Mouse (Mus musculus) midbrain, embryonic 13.5 days (tissue): Measurements from ENCODE around the gene Bbc3. TPM values are rescaled to one million over a fixed set of nuclear protein-coding genes. Genes with fewer than 3 reads are reported as not detected.

ENCODE experiments used
- ATAC-seq: fragments of 200-750 bp; cut with Nextera tagmentation; 2 replicates; pipeline ENCODE4 v1.8.0; 2017; ENCODE audit warnings: mild to moderate bottlenecking, moderate TSS enrichment, moderate library complexity
- H3K27ac ChIP-seq: fragments of 300-500 bp; sonication (generic); 2 replicates; pipeline ENCODE4 v1.5.1; 2015; ENCODE audit warnings: inconsistent platforms, mild to moderate bottlenecking, moderate library complexity
- H3K27me3 ChIP-seq: fragments of 300-500 bp; sonication (generic); 2 replicates; pipeline ENCODE4 v1.6.1; 2015; ENCODE audit warnings: mild to moderate bottlenecking, inconsistent platforms
- H3K36me3 ChIP-seq: fragments of 300-500 bp; sonication (generic); 2 replicates; pipeline ENCODE4 v1.6.1; 2015; ENCODE audit warnings: mild to moderate bottlenecking, inconsistent platforms
- H3K4me1 ChIP-seq: fragments of 300-500 bp; sonication (generic); replicated peaks from 2 replicates; pipeline ENCODE4 v1.6.1; 2015; ENCODE audit warnings: inconsistent platforms
- H3K4me2 ChIP-seq: fragments of 300-500 bp; sonication (generic); replicated peaks from 2 replicates; pipeline ENCODE4 v1.6.1; 2015; ENCODE audit warnings: moderate library complexity, mild to moderate bottlenecking, inconsistent platforms
- H3K4me3 ChIP-seq: fragments of 300-500 bp; sonication (generic); replicated peaks from 2 replicates; pipeline ENCODE4 v1.5.1; 2015; ENCODE audit warnings: mild to moderate bottlenecking, inconsistent platforms
- H3K9ac ChIP-seq: fragments of 300-500 bp; sonication (generic); replicated peaks from 2 replicates; pipeline ENCODE4 v1.6.1; 2015; ENCODE audit warnings: mild to moderate bottlenecking, inconsistent platforms
- H3K9me3 ChIP-seq: fragments of 300-500 bp; sonication (generic); 2 replicates; pipeline ENCODE4 v1.6.1; 2016; ENCODE audit warnings: mild to moderate bottlenecking, inconsistent platforms
- WGBS: fragments of 180-500 bp; shearing (Covaris S2); methylation state at CpG from one replicate; pipeline ENCODE4 v1.1.7; 2015; 5-methylcytosine and 5-hydroxymethylcytosine counted together
- polyA plus RNA-seq: library from polyadenylated mRNA; unstranded; fragments of >200 nt; fragmentation: Nextera tagmentation; extraction: Ambion mirVana; gene quantifications from 2 replicates; pipeline ENCODE4 v1.2.1, GENCODE M21; 2015

The Bbc3 gene
- polyA plus RNA-seq, 1 experiment from 2014 or later = 25.5 TPM

GRCm38 (mm10) chr7:16310521-16311452 is 2.6 kb downstream of the Bbc3 start:
- WGBS = under 1% methylated on average over 31 of the region's 31 CpGs
- Histone ChIP-seq H3K4me1 (peaks cover 56% of the 10 kb centered on the region), H3K27ac (peak overlapping the region; percentile 94; the same call in 1 of the 2 replicates), H3K4me3 (peak overlapping the region; percentile 72), H3K27me3 (peaks cover 6% of the 10 kb centered on the region; the same call in 1 of the 2 replicates), H3K4me2 (peak overlapping the region; percentile 97), H3K9ac (peak overlapping the region; percentile 94), H3K36me3 (no peaks in the 10 kb centered on the region), H3K9me3 (no peaks in the 10 kb centered on the region)
- peak; percentile 3 for ATAC-seq

GRCm38 (mm10) chr7:16311453-16312004 is 3.3 kb downstream of the Bbc3 start:
- Histone ChIP-seq H3K9me3 (no peaks in the 10 kb centered on the region), H3K36me3 (no peaks in the 10 kb centered on the region), H3K27ac (peak overlapping the region; percentile 94), H3K27me3 (peaks cover 6% of the 10 kb centered on the region; the same call in 1 of the 2 replicates), H3K4me1 (peaks cover 56% of the 10 kb centered on the region), H3K9ac (peak overlapping the region; percentile 94), H3K4me2 (peak overlapping the region; percentile 97), H3K4me3 (peak overlapping the region; percentile 72)
- no peak for ATAC-seq
- 1% methylated on average over 14 of the region's 14 CpGs for WGBS

- ATAC-seq = no peak
- Histone ChIP-seq H3K27ac (peak overlapping the region; percentile 94), H3K9ac (peak overlapping the region; percentile 94), H3K4me2 (peak overlapping the region; percentile 97), H3K36me3 (peaks cover 3% of the 10 kb centered on the region), H3K27me3 (peaks cover 6% of the 10 kb centered on the region; the same call in 1 of the 2 replicates), H3K4me3 (peak overlapping the region; percentile 72), H3K4me1 (peaks cover 56% of the 10 kb centered on the region), H3K9me3 (no peaks in the 10 kb centered on the region)
- WGBS = under 1% methylated on average over 49 of the region's 49 CpGs
These were observed 3.9 kb downstream of the Bbc3 start for GRCm38 (mm10) chr7:16312011-16312671.

GRCm38 (mm10) chr7:16312672-16313311 is 4.6 kb downstream of the Bbc3 start:
- Histone ChIP-seq H3K4me1 (peaks cover 56% of the 10 kb centered on the region), H3K36me3 (peaks cover 9% of the 10 kb centered on the region), H3K4me2 (peak overlapping the region; percentile 97), H3K27me3 (peaks cover 6% of the 10 kb centered on the region; the same call in 1 of the 2 replicates), H3K4me3 (peak overlapping the region; percentile 72), H3K9ac (peak overlapping the region; percentile 94), H3K9me3 (no peaks in the 10 kb centered on the region), H3K27ac (peak overlapping the region; percentile 94)
- under 1% methylated on average over 12 of the region's 12 CpGs for whole genome bisulfite sequencing
- no peak for ATAC-seq

GRCm38 (mm10) chr7:16313481-16314220 is 5.5 kb downstream of the Bbc3 start:
- H3K9ac ChIP-seq = peak overlapping the region; percentile 90
- 1% methylated on average over 65 of the region's 66 CpGs for WGBS
- H3K27me3 ChIP-seq = peaks cover 6% of the 10 kb centered on the region; the same call in 1 of the 2 replicates
- ATAC-seq = peak; percentile 71
- H3K27ac ChIP-seq = peak overlapping the region; percentile 94
- H3K36me3 ChIP-seq = peaks cover 15% of the 10 kb centered on the region
- H3K4me3 ChIP-seq = peak overlapping the region; percentile 72
- H3K4me1 ChIP-seq = peaks cover 56% of the 10 kb centered on the region
- H3K9me3 ChIP-seq = no peaks in the 10 kb centered on the region
- H3K4me2 ChIP-seq = peak overlapping the region; percentile 97

GRCm38 (mm10) chr7:16314221-16314775 is 6.1 kb downstream of the Bbc3 start:
- no peaks in the 10 kb centered on the region for H3K9me3 ChIP-seq
- H3K4me2 ChIP-seq = peak overlapping the region; percentile 97
- 6% methylated on average over 13 of the region's 13 CpGs for WGBS
- peaks cover 17% of the 10 kb centered on the region for H3K36me3 ChIP-seq
- peak overlapping the region; percentile 94 for H3K27ac ChIP-seq
- peak; percentile 46; the same call in 1 of the 2 replicates for ATAC-seq
- H3K4me3 ChIP-seq = peak overlapping the region; percentile 72
- peaks cover 6% of the 10 kb centered on the region; the same call in 1 of the 2 replicates for H3K27me3 ChIP-seq
- H3K9ac ChIP-seq = peak overlapping the region; percentile 90
- peaks cover 51% of the 10 kb centered on the region for H3K4me1 ChIP-seq

GRCm38 (mm10) chr7:16315222-16315759 is 7.1 kb downstream of the Bbc3 start:
- no peaks in the 10 kb centered on the region for H3K9me3 ChIP-seq
- 80% methylated on average over 4 of the region's 4 CpGs for WGBS
- no peak for ATAC-seq
- H3K4me2 ChIP-seq = no peak overlapping the region
- no peak overlapping the region for H3K9ac ChIP-seq
- no peak overlapping the region for H3K27ac ChIP-seq
- peaks cover 17% of the 10 kb centered on the region for H3K36me3 ChIP-seq
- peaks cover 41% of the 10 kb centered on the region for H3K4me1 ChIP-seq
- H3K4me3 ChIP-seq = no peak overlapping the region
- peaks cover 6% of the 10 kb centered on the region; the same call in 1 of the 2 replicates for H3K27me3 ChIP-seq

- Histone ChIP-seq H3K27ac (no peak overlapping the region), H3K4me1 (peaks cover 23% of the 10 kb centered on the region), H3K9me3 (no peaks in the 10 kb centered on the region), H3K4me2 (no peak overlapping the region), H3K4me3 (no peak overlapping the region), H3K36me3 (peaks cover 17% of the 10 kb centered on the region), H3K9ac (no peak overlapping the region), H3K27me3 (no peaks in the 10 kb centered on the region)
- no peak for ATAC-seq
- WGBS = 84% methylated on average over 14 of the region's 14 CpGs
These were observed 8.9 kb downstream of the Bbc3 start for GRCm38 (mm10) chr7:16317094-16317493.

- H3K4me1 ChIP-seq = peaks cover 4% of the 10 kb centered on the region
- no peaks in the 10 kb centered on the region for H3K27me3 ChIP-seq
- H3K4me3 ChIP-seq = no peak overlapping the region
- H3K4me2 ChIP-seq = no peak overlapping the region
- H3K36me3 ChIP-seq = peaks cover 17% of the 10 kb centered on the region
- H3K9ac ChIP-seq = no peak overlapping the region
- no peak for ATAC-seq
- no peaks in the 10 kb centered on the region for H3K9me3 ChIP-seq
- WGBS = 95% methylated on average over 4 of the region's 4 CpGs
- no peak overlapping the region for H3K27ac ChIP-seq
These were observed 11.0 kb downstream of the Bbc3 start for GRCm38 (mm10) chr7:16319216-16319615.

GRCm38 (mm10) chr7:16320479-16320878 is 12.3 kb downstream of the Bbc3 start:
- H3K4me2 ChIP-seq = no peak overlapping the region
- no peak for ATAC-seq
- no peak overlapping the region for H3K9ac ChIP-seq
- H3K36me3 ChIP-seq = peaks cover 21% of the 10 kb centered on the region
- H3K27ac ChIP-seq = no peak overlapping the region
- 92% methylated on average over 6 of the region's 6 CpGs for WGBS
- no peak overlapping the region for H3K4me3 ChIP-seq
- H3K27me3 ChIP-seq = no peaks in the 10 kb centered on the region
- no peaks in the 10 kb centered on the region for H3K9me3 ChIP-seq
- no peaks in the 10 kb centered on the region for H3K4me1 ChIP-seq
